Mouse (Mus musculus) olfactory bulb, adult 2 months (tissue): ENCODE results near the gene Stap2.

Source experiments
- CTCF ChIP-seq: fragments of 200-500 bp; IDR thresholded peaks from 2 replicates; pipeline ENCODE4 v1.5.1; 2012; ENCODE audit warnings: low read depth, mild to moderate bottlenecking, low read length, moderate library complexity; ENCODE audit not compliant: insufficient read depth
- POLR2A ChIP-seq: fragments of 200-500 bp; IDR thresholded peaks from 2 replicates; pipeline ENCODE4 v1.6.1; 2012; ENCODE audit warnings: mild to moderate bottlenecking, low read depth, low read length, moderate library complexity; ENCODE audit not compliant: insufficient read depth

GRCm38 (mm10) chr17:56036901-56037287, 31.5 kb upstream of the Stap2 start:
- TF ChIP-seq POLR2A (no peak), CTCF (no peak)
